Mouse (Mus musculus) olfactory bulb, adult 2 months (tissue): ENCODE results near the gene Emsy. TPM values are rescaled to one million over a fixed set of nuclear protein-coding genes. Genes with fewer than 3 reads are reported as not detected.

Source experiments
- H3K27ac ChIP-seq: fragments of 200-500 bp; 2 replicates; pipeline ENCODE4 v1.5.1; 2012; ENCODE audit warnings: low read depth, low read length; ENCODE audit not compliant: insufficient read depth
- H3K4me1 ChIP-seq: fragments of 200-500 bp; 2 replicates; pipeline ENCODE4 v1.6.1; 2012; ENCODE audit warnings: low read length; ENCODE audit not compliant: control insufficient read depth, insufficient read depth
- H3K4me3 ChIP-seq: fragments of 200-500 bp; 2 replicates; pipeline ENCODE4 v1.5.1; 2012; ENCODE audit warnings: mild to moderate bottlenecking, low read depth, low read length, moderate library complexity; ENCODE audit not compliant: insufficient read depth
- CTCF ChIP-seq: fragments of 200-500 bp; IDR thresholded peaks from 2 replicates; pipeline ENCODE4 v1.5.1; 2012; ENCODE audit warnings: low read depth, mild to moderate bottlenecking, low read length, moderate library complexity; ENCODE audit not compliant: insufficient read depth
- POLR2A ChIP-seq: fragments of 200-500 bp; IDR thresholded peaks from 2 replicates; pipeline ENCODE4 v1.6.1; 2012; ENCODE audit warnings: mild to moderate bottlenecking, low read depth, low read length, moderate library complexity; ENCODE audit not compliant: insufficient read depth
- WGBS: fragments of 180-500 bp; shearing (Covaris S2); methylation state at CpG from one replicate; pipeline ENCODE4 v1.1.7; 2018; 5-methylcytosine and 5-hydroxymethylcytosine counted together
- polyA plus RNA-seq: library from polyadenylated mRNA; stranded (reverse); fragments of >200 nt; gene quantifications from 2 replicates; pipeline ENCODE4 v1.2.4, GENCODE M21; 2012; ENCODE audit warnings: low replicate concordance; ENCODE audit not compliant: missing spikeins, insufficient read depth, insufficient read length

The Emsy gene
- polyA plus RNA-seq, 1 experiment: not detected

GRCm38 (mm10) chr7:98672241-98672955, 15.8 kb upstream of the Emsy start:
- WGBS: 75% methylated on average over 11 of the region's 11 CpGs
- Histone ChIP-seq H3K4me1 (no peaks in the 10 kb centered on the region), H3K4me3 (no peak overlapping the region), H3K27ac (no peak overlapping the region)
- TF ChIP-seq POLR2A: no peak
- TF ChIP-seq CTCF: no peak

GRCm38 (mm10) chr7:98671416-98671815, 14.8 kb upstream of the Emsy start:
- Histone ChIP-seq H3K4me3 (no peak overlapping the region), H3K4me1 (no peaks in the 10 kb centered on the region), H3K27ac (no peak overlapping the region)
- 86% methylated on average over 9 of the region's 9 CpGs for WGBS
- TF ChIP-seq POLR2A (no peak), CTCF (no peak)

GRCm38 (mm10) chr7:98670831-98671230, 14.2 kb upstream of the Emsy start:
- Histone ChIP-seq H3K4me1 (no peaks in the 10 kb centered on the region), H3K27ac (no peak overlapping the region), H3K4me3 (no peak overlapping the region)
- WGBS: 95% methylated on average over 4 of the region's 4 CpGs
- no peak for TF ChIP-seq CTCF
- TF ChIP-seq POLR2A: no peak

GRCm38 (mm10) chr7:98667956-98668746, 11.6 kb upstream of the Emsy start:
- Histone ChIP-seq H3K27ac (no peak overlapping the region), H3K4me3 (no peak overlapping the region), H3K4me1 (no peaks in the 10 kb centered on the region)
- TF ChIP-seq CTCF: no peak
- TF ChIP-seq POLR2A: no peak
- WGBS: 55% methylated on average over 6 of the region's 6 CpGs

GRCm38 (mm10) chr7:98665726-98666125, 9.1 kb upstream of the Emsy start:
- no peak overlapping the region for H3K27ac ChIP-seq
- no peaks in the 10 kb centered on the region for H3K4me1 ChIP-seq
- H3K4me3 ChIP-seq: no peak overlapping the region
- TF ChIP-seq CTCF (no peak), POLR2A (no peak)
- WGBS: 87% methylated on average over 6 of the region's 6 CpGs

DNA sequence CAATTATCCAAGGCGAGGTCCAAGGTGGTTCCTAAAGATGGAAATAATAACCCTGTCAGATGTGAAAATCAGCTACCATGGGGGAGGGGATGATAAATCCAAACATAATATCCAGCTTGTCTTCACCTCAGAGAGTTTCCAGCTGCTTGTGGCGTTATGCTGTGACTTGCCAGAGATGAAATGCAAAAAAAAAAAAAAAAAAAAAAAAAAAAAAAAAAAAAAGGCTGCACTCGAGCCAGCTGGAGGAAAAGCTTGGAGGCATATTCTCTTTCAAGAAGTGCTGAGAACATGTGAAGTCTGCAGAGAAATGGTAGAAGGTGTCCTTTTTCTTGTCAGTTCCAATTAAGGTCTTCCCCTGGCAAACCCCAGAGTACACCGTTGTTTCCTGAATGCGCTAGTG, 8.6 kb upstream of the Emsy start:
- no peak for TF ChIP-seq POLR2A
- no peak for TF ChIP-seq CTCF
- Histone ChIP-seq H3K4me1 (no peaks in the 10 kb centered on the region), H3K27ac (no peak overlapping the region), H3K4me3 (no peak overlapping the region)
- 59% methylated on average over 5 of the region's 5 CpGs for WGBS

GRCm38 (mm10) chr7:98655681-98656530, 677 bp downstream of the Emsy start:
- WGBS: under 1% methylated on average over 74 of the region's 74 CpGs
- TF ChIP-seq CTCF (no peak), POLR2A (0 out of 2 replicates have a peak, but pooled peaks have one; percentile 35)

GRCm38 (mm10) chr7:98651651-98652050, 4.9 kb downstream of the Emsy start:
- Histone ChIP-seq H3K4me1 (peaks cover 3% of the 10 kb centered on the region; the same call in 1 of the 2 replicates), H3K4me3 (no peak overlapping the region), H3K27ac (no peak overlapping the region)
- TF ChIP-seq POLR2A: no peak
- TF ChIP-seq CTCF: no peak
- 50% methylated on average over 2 of the region's 2 CpGs for WGBS

More at GRCm38 (mm10) chr7:98655681-98656530, 677 bp downstream of the Emsy start:
- Histone ChIP-seq H3K4me3 (peak overlapping the region; percentile 95), H3K4me1 (peaks cover 3% of the 10 kb centered on the region; the same call in 1 of the 2 replicates), H3K27ac (peak overlapping the region; percentile 61)

DNA sequence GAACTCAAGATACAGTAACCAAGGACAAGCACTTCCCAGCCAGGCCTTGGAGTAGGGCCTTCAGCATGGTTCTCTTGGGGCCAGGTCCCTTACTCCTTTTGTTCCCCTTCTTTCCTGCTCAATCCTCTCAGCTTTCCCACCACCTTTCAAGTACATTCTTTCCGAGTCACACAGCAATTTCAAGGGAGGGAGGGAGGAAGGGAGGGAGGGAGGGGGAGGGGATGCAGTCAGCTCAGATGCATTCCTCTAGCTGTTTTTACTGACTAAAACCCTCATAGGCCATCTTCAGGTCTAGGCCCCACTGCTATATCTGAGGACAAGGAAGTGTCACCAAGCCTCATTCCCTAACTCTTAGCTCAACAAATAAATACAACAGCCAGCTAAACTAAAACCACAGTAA, 12.3 kb downstream of the Emsy start:
- Histone ChIP-seq H3K27ac (no peak overlapping the region), H3K4me3 (no peak overlapping the region), H3K4me1 (no peaks in the 10 kb centered on the region)
- WGBS: 15% methylated on average over 1 of the region's 1 CpGs
- TF ChIP-seq POLR2A (no peak), CTCF (no peak)
